Mouse (Mus musculus) myocyte (in vitro differentiated cells): ENCODE measurements at regions not wholly inside any gene's neighbourhood (a gene's known extent, or its start where the extent isn't known, plus 50 kb on each side); places are given as distances from the start of the nearest gene placed in this dataset.

Source experiments
- H3K27me3 ChIP-seq: one replicate; pipeline ENCODE4 v1.6.1; 2011; ENCODE audit not compliant: control insufficient read depth, insufficient read depth, insufficient read length
- H3K36me3 ChIP-seq: one replicate; pipeline ENCODE4 v1.6.1; 2011; ENCODE audit not compliant: control insufficient read depth, insufficient read depth
- H3K4me2 ChIP-seq: one replicate; pipeline ENCODE4 v1.6.1; 2011; ENCODE audit warnings: low read depth, control low read depth
- H3K4me3 ChIP-seq: one replicate; pipeline ENCODE4 v1.5.1; 2011; ENCODE audit warnings: mild to moderate bottlenecking, control low read depth, moderate library complexity
- H3K79me2 ChIP-seq: one replicate; pipeline ENCODE4 v1.6.1; 2011; ENCODE audit not compliant: control insufficient read depth, insufficient read depth
- H3ac ChIP-seq: one replicate; pipeline ENCODE4 v1.6.1; 2011; ENCODE audit not compliant: control insufficient read depth, insufficient read length
- CEBPB ChIP-seq: IDR thresholded peaks from 2 replicates; pipeline ENCODE4 v1.6.1; 2011; ENCODE audit warnings: mild to moderate bottlenecking, moderate library complexity; ENCODE audit not compliant: poor library complexity, insufficient read depth, severe bottlenecking
- E2F4 ChIP-seq: IDR thresholded peaks from one replicate; pipeline ENCODE4 v1.6.1; 2011; ENCODE audit warnings: mild to moderate bottlenecking, control low read depth, moderate library complexity; ENCODE audit not compliant: insufficient read depth
- MAX ChIP-seq: IDR thresholded peaks from one replicate; pipeline ENCODE4 v1.6.1; 2011; ENCODE audit warnings: low read depth, mild to moderate bottlenecking, control low read depth
- MYOD1 ChIP-seq, 3 experiments: IDR thresholded peaks; one replicate each; pipeline ENCODE4 v1.6.1; 2011; ENCODE audit warnings: control low read depth in 2 of 3, low read depth in 2 of 3, mild to moderate bottlenecking in 2 of 3, moderate library complexity in 1 of 3; ENCODE audit not compliant: insufficient read length in 2 of 3, control insufficient read depth in 1 of 3
- MYOG ChIP-seq, 3 experiments: IDR thresholded peaks; one replicate each; pipeline ENCODE4 v1.6.1; 2011; ENCODE audit warnings: control low read depth in 2 of 3, low read depth in 2 of 3, mild to moderate bottlenecking in 2 of 3; ENCODE audit not compliant: insufficient read length in 2 of 3, control insufficient read depth in 1 of 3, insufficient read depth in 1 of 3
- POLR2A ChIP-seq: IDR thresholded peaks from one replicate; pipeline ENCODE4 v1.6.1; 2011; ENCODE audit warnings: low read depth, mild to moderate bottlenecking, control low read depth, moderate library complexity; ENCODE audit not compliant: insufficient read length
- POLR2AphosphoS2 ChIP-seq: IDR thresholded peaks from one replicate; pipeline ENCODE4 v1.6.1; 2011; ENCODE audit warnings: low read depth, control low read depth; ENCODE audit not compliant: insufficient read length
- REST ChIP-seq: IDR thresholded peaks from one replicate; pipeline ENCODE4 v1.6.1; 2011; ENCODE audit warnings: mild to moderate bottlenecking, control low read depth, moderate library complexity; ENCODE audit not compliant: insufficient read depth, insufficient read length
- SRF ChIP-seq: IDR thresholded peaks from one replicate; pipeline ENCODE4 v1.6.1; 2011; ENCODE audit warnings: low read depth; ENCODE audit not compliant: control insufficient read depth, insufficient read length
- TCF12 ChIP-seq: IDR thresholded peaks from one replicate; pipeline ENCODE4 v1.6.1; 2011; ENCODE audit warnings: mild to moderate bottlenecking, control low read depth; ENCODE audit not compliant: poor library complexity, insufficient read depth, severe bottlenecking
- TCF3 ChIP-seq: IDR thresholded peaks from one replicate; pipeline ENCODE4 v1.6.1; 2011; ENCODE audit warnings: low read depth, control low read depth; ENCODE audit not compliant: insufficient read length
- USF1 ChIP-seq: IDR thresholded peaks from one replicate; pipeline ENCODE4 v1.6.1; 2011; ENCODE audit warnings: low read depth, mild to moderate bottlenecking, control low read depth, moderate library complexity

GRCm38 (mm10) chrX:167152611-167153010 is 56.5 kb downstream of the Tmsb4x start:
- H3K79me2 ChIP-seq, result no peaks in the 10 kb centered on the region
- H3K4me2 ChIP-seq, result no peak overlapping the region
- no peaks in the 10 kb centered on the region for H3K36me3 ChIP-seq
- H3K27me3 ChIP-seq, result no peaks in the 10 kb centered on the region
- H3ac ChIP-seq, result no peak overlapping the region
- TF ChIP-seq POLR2A, result no peak
- H3K4me3 ChIP-seq, result no peak overlapping the region

GRCm38 (mm10) chrX:167151341-167151740 is 57.8 kb downstream of the Tmsb4x start:
- Histone ChIP-seq H3ac (no peak overlapping the region), H3K79me2 (no peaks in the 10 kb centered on the region), H3K27me3 (no peaks in the 10 kb centered on the region), H3K4me3 (no peak overlapping the region), H3K4me2 (no peak overlapping the region), H3K36me3 (no peaks in the 10 kb centered on the region)
- no peak for TF ChIP-seq USF1
- TF ChIP-seq SRF, result no peak
- no peak for TF ChIP-seq MYOG (IDR thresholded peaks at IDR 0.05; ENCODE audit: control insufficient read depth in 1 of 3, insufficient read depth in 1 of 3, insufficient read length in 2 of 3, low read depth in 2 of 3)
- TF ChIP-seq POLR2AphosphoS2, result no peak
- no peak for TF ChIP-seq POLR2A
- no peak for TF ChIP-seq E2F4
- TF ChIP-seq REST, result no peak
- no peak for TF ChIP-seq MYOD1 (IDR thresholded peaks at IDR 0.05; ENCODE audit: control insufficient read depth in 1 of 3, insufficient read length in 2 of 3, low read depth in 2 of 3)

- Histone ChIP-seq H3K27me3 (no peaks in the 10 kb centered on the region), H3K79me2 (no peaks in the 10 kb centered on the region)
Observed at GRCm38 (mm10) chrX:167149400-167149799, 59.7 kb downstream of the Tmsb4x start.

GRCm38 (mm10) chrX:167146513-167147360 is 62.4 kb downstream of the Tmsb4x start:
- Histone ChIP-seq H3K79me2 (no peaks in the 10 kb centered on the region), H3K4me3 (no peak overlapping the region), H3ac (no peak overlapping the region), H3K27me3 (no peaks in the 10 kb centered on the region), H3K4me2 (no peak overlapping the region), H3K36me3 (no peaks in the 10 kb centered on the region)
- no peak for TF ChIP-seq TCF3
- no peak for TF ChIP-seq POLR2AphosphoS2
- TF ChIP-seq TCF12, result no peak
- no peak for TF ChIP-seq REST
- no peak for TF ChIP-seq MYOD1 (IDR thresholded peaks at IDR 0.05; ENCODE audit: control insufficient read depth in 1 of 3, insufficient read length in 2 of 3, low read depth in 2 of 3)

More at GRCm38 (mm10) chrX:167149400-167149799, 59.7 kb downstream of the Tmsb4x start:
- Histone ChIP-seq H3K36me3 (no peaks in the 10 kb centered on the region), H3ac (no peak overlapping the region), H3K4me3 (no peak overlapping the region), H3K4me2 (no peak overlapping the region)
- no peak for TF ChIP-seq POLR2A
- TF ChIP-seq MAX, result no peak
- no peak for TF ChIP-seq MYOG (IDR thresholded peaks at IDR 0.05; ENCODE audit: control insufficient read depth in 1 of 3, insufficient read depth in 1 of 3, insufficient read length in 2 of 3, low read depth in 2 of 3)
- TF ChIP-seq USF1, result no peak
- no peak for TF ChIP-seq MYOD1 (IDR thresholded peaks at IDR 0.05; ENCODE audit: control insufficient read depth in 1 of 3, insufficient read length in 2 of 3, low read depth in 2 of 3)
- no peak for TF ChIP-seq POLR2AphosphoS2
- TF ChIP-seq TCF12, result no peak

GRCm38 (mm10) chrX:167145508-167146182 is 63.5 kb downstream of the Tmsb4x start:
- Histone ChIP-seq H3K36me3 (no peaks in the 10 kb centered on the region), H3K27me3 (no peaks in the 10 kb centered on the region), H3ac (no peak overlapping the region), H3K79me2 (no peaks in the 10 kb centered on the region), H3K4me2 (no peak overlapping the region), H3K4me3 (no peak overlapping the region)
- TF ChIP-seq USF1, result no peak
- no peak for TF ChIP-seq SRF
- no peak for TF ChIP-seq E2F4
- TF ChIP-seq CEBPB, result no peak
- TF ChIP-seq TCF12, result no peak
- no peak for TF ChIP-seq MYOG (IDR thresholded peaks at IDR 0.05; ENCODE audit: control insufficient read depth in 1 of 3, insufficient read depth in 1 of 3, insufficient read length in 2 of 3, low read depth in 2 of 3)
- TF ChIP-seq POLR2A, result no peak
- no peak for TF ChIP-seq MYOD1 (IDR thresholded peaks at IDR 0.05; ENCODE audit: control insufficient read depth in 1 of 3, insufficient read length in 2 of 3, low read depth in 2 of 3)
- TF ChIP-seq REST, result no peak
- TF ChIP-seq TCF3, result no peak
- no peak for TF ChIP-seq MAX
- TF ChIP-seq POLR2AphosphoS2, result no peak
